Mouse (Mus musculus) hindbrain, postnatal 0 days (tissue): Measurements from ENCODE around the gene Smco3. TPM values are rescaled to one million over a fixed set of nuclear protein-coding genes. Genes with fewer than 3 reads are reported as not detected.

ENCODE experiments used
- ATAC-seq: fragments of 200-750 bp; cut with Nextera tagmentation; 2 replicates; pipeline ENCODE4 v1.8.0; 2017; ENCODE audit warnings: mild to moderate bottlenecking, moderate TSS enrichment, moderate library complexity
- DNase-seq: peaks from one replicate; pipeline ENCODE4 v3.0.0-alpha.2; 2015; ENCODE audit warnings: low spot score
- H3K27ac ChIP-seq: fragments of 300-500 bp; sonication (generic); 2 replicates; pipeline ENCODE4 v1.5.1; 2014; ENCODE audit warnings: mild to moderate bottlenecking
- H3K27me3 ChIP-seq: fragments of 300-500 bp; sonication (generic); 2 replicates; pipeline ENCODE4 v1.6.1; 2014; ENCODE audit warnings: low read length, mixed read lengths; ENCODE audit not compliant: insufficient read depth
- H3K36me3 ChIP-seq: fragments of 300-500 bp; sonication (generic); 2 replicates; pipeline ENCODE4 v1.6.1; 2014; ENCODE audit warnings: low read length, mixed read lengths; ENCODE audit not compliant: insufficient read depth
- H3K4me1 ChIP-seq: fragments of 300-500 bp; sonication (generic); 2 replicates; pipeline ENCODE4 v1.6.1; 2014; ENCODE audit warnings: antibody characterized with exemption, low read length, mixed read lengths; ENCODE audit not compliant: insufficient read depth
- H3K4me2 ChIP-seq: fragments of 300-500 bp; sonication (generic); 2 replicates; pipeline ENCODE4 v1.6.1; 2014; ENCODE audit warnings: low read depth, mild to moderate bottlenecking, low read length, moderate library complexity, mixed read lengths
- H3K4me3 ChIP-seq: fragments of 300-500 bp; sonication (generic); 2 replicates; pipeline ENCODE4 v1.5.1; 2014; ENCODE audit warnings: low read length
- H3K9ac ChIP-seq: fragments of 300-500 bp; sonication (generic); replicated peaks from 2 replicates; pipeline ENCODE4 v1.6.1; 2014; ENCODE audit warnings: mild to moderate bottlenecking, low read length, moderate library complexity, mixed read lengths
- H3K9me3 ChIP-seq: fragments of 300-500 bp; sonication (generic); 2 replicates; pipeline ENCODE4 v1.6.1; 2016; ENCODE audit warnings: low read length, mixed read lengths
- CTCF ChIP-seq: IDR thresholded peaks from 2 replicates; pipeline ENCODE4 v1.5.1; 2016; ENCODE audit warnings: antibody characterized with exemption, control low read depth, low read depth
- WGBS: fragments of 180-500 bp; shearing (Covaris S2); extraction: QIAGEN DNeasy Blood & Tissue Kit; methylation state at CpG from one replicate; pipeline ENCODE4 v1.1.7; 2014; 5-methylcytosine and 5-hydroxymethylcytosine counted together
- polyA plus RNA-seq: library from polyadenylated mRNA; unstranded; fragments of >200 nt; fragmentation: Nextera tagmentation; extraction: Ambion mirVana; gene quantifications from 2 replicates; pipeline ENCODE4 v1.2.1, GENCODE M21; 2015
- total RNA-seq: library from RNA; depleted of rRNA; stranded (reverse); fragments of >200 nt; gene quantifications from 2 replicates; pipeline ENCODE4 v1.2.3, GENCODE M21; 2014

Gene Smco3
- total and polyA plus RNA-seq, 2 experiments from 2014 or later, result 0.56 to 1.8 TPM

- peaks cover 77% of the 10 kb centered on the region for H3K36me3 ChIP-seq
- no peak for TF ChIP-seq CTCF
- DNase-seq (no peak), ATAC-seq (no peak)
- no peak overlapping the region for H3K4me2 ChIP-seq
- H3K9ac ChIP-seq, result no peak overlapping the region
- 83% methylated on average over 3 of the region's 3 CpGs for WGBS
- no peaks in the 10 kb centered on the region for H3K4me1 ChIP-seq
- no peak overlapping the region for H3K4me3 ChIP-seq
- no peaks in the 10 kb centered on the region for H3K9me3 ChIP-seq
- no peak overlapping the region for H3K27ac ChIP-seq
- no peaks in the 10 kb centered on the region for H3K27me3 ChIP-seq
Observed at GRCm38 (mm10) chr6:136817549-136817948, 17.7 kb downstream of the Smco3 start.

GRCm38 (mm10) chr6:136816826-136817225 is 18.4 kb downstream of the Smco3 start:
- H3K9ac ChIP-seq, result no peak overlapping the region
- H3K4me1 ChIP-seq, result no peaks in the 10 kb centered on the region
- no peak overlapping the region for H3K4me2 ChIP-seq
- H3K36me3 ChIP-seq, result peaks cover 78% of the 10 kb centered on the region
- ATAC-seq (no peak), DNase-seq (no peak)
- no peaks in the 10 kb centered on the region for H3K27me3 ChIP-seq
- WGBS, result 94% methylated on average over 21 of the region's 21 CpGs
- H3K27ac ChIP-seq, result no peak overlapping the region
- no peak overlapping the region for H3K4me3 ChIP-seq
- no peaks in the 10 kb centered on the region for H3K9me3 ChIP-seq
- no peak for TF ChIP-seq CTCF

- no peak for TF ChIP-seq CTCF
- Histone ChIP-seq H3K27ac (no peak overlapping the region), H3K9ac (no peak overlapping the region), H3K36me3 (peaks cover 65% of the 10 kb centered on the region), H3K9me3 (no peaks in the 10 kb centered on the region), H3K27me3 (no peaks in the 10 kb centered on the region), H3K4me2 (no peak overlapping the region), H3K4me1 (no peaks in the 10 kb centered on the region), H3K4me3 (no peak overlapping the region)
- WGBS, result 95% methylated on average over 7 of the region's 7 CpGs
- DNase-seq, result no peak
- ATAC-seq, result no peak
Observed at GRCm38 (mm10) chr6:136815381-136815780, 19.9 kb downstream of the Smco3 start.

- Histone ChIP-seq H3K36me3 (peaks cover 45% of the 10 kb centered on the region), H3K4me1 (peaks cover 11% of the 10 kb centered on the region), H3K4me3 (no peak overlapping the region), H3K4me2 (no peak overlapping the region), H3K9ac (no peak overlapping the region), H3K9me3 (no peaks in the 10 kb centered on the region), H3K27ac (no peak overlapping the region), H3K27me3 (no peaks in the 10 kb centered on the region)
- DNase-seq (no peak), ATAC-seq (no peak)
- TF ChIP-seq CTCF, result no peak
- 38% methylated on average over 4 of the region's 4 CpGs for WGBS
Observed at GRCm38 (mm10) chr6:136813117-136813516, 22.1 kb downstream of the Smco3 start.

GRCm38 (mm10) chr6:136811196-136811595 is 24.1 kb downstream of the Smco3 start:
- no peak for TF ChIP-seq CTCF
- H3K4me2 ChIP-seq, result no peak overlapping the region
- WGBS, result 90% methylated on average over 10 of the region's 10 CpGs

GRCm38 (mm10) chr6:136809673-136810072 is 25.6 kb downstream of the Smco3 start:
- Histone ChIP-seq H3K4me2 (peak overlapping the region; percentile 95), H3K9me3 (no peaks in the 10 kb centered on the region), H3K4me1 (peaks cover 11% of the 10 kb centered on the region), H3K27ac (no peak overlapping the region), H3K9ac (no peak overlapping the region), H3K4me3 (no peak overlapping the region), H3K36me3 (peaks cover 17% of the 10 kb centered on the region), H3K27me3 (no peaks in the 10 kb centered on the region)
- WGBS, result 79% methylated on average over 13 of the region's 13 CpGs
- DNase-seq (no peak), ATAC-seq (no peak)
- TF ChIP-seq CTCF, result no peak

More at GRCm38 (mm10) chr6:136811196-136811595, 24.1 kb downstream of the Smco3 start:
- H3K4me3 ChIP-seq, result no peak overlapping the region
- H3K9me3 ChIP-seq, result no peaks in the 10 kb centered on the region
- no peak overlapping the region for H3K9ac ChIP-seq
- no peak overlapping the region for H3K27ac ChIP-seq
- ATAC-seq, result no peak
- no peaks in the 10 kb centered on the region for H3K27me3 ChIP-seq
- H3K4me1 ChIP-seq, result peaks cover 11% of the 10 kb centered on the region
- no peak for DNase-seq
- peaks cover 29% of the 10 kb centered on the region for H3K36me3 ChIP-seq

- peak overlapping the region; percentile 66 for H3K9ac ChIP-seq
- 44% methylated on average over 14 of the region's 14 CpGs for WGBS
Observed at GRCm38 (mm10) chr6:136809077-136809476, 26.2 kb downstream of the Smco3 start.

More at GRCm38 (mm10) chr6:136809077-136809476, 26.2 kb downstream of the Smco3 start:
- Histone ChIP-seq H3K4me1 (peaks cover 11% of the 10 kb centered on the region), H3K27me3 (no peaks in the 10 kb centered on the region), H3K9me3 (no peaks in the 10 kb centered on the region), H3K27ac (0 out of 2 replicates have a peak overlapping the region, but pooled peaks have one; percentile 75), H3K4me2 (peak overlapping the region; percentile 95), H3K36me3 (peaks cover 11% of the 10 kb centered on the region), H3K4me3 (peak overlapping the region; percentile 66)
- DNase-seq (no peak), ATAC-seq (no peak)
- TF ChIP-seq CTCF, result no peak
